Mouse (Mus musculus) G1E (cell line): ENCODE results near the gene Pgap3. TPM values are rescaled to one million over a fixed set of nuclear protein-coding genes. Genes with fewer than 3 reads are reported as not detected.
"Not testable (repeated sequence)": the region's sequence is repeated elsewhere in the genome, so short reads cannot be mapped to it uniquely, and the experiment has no call there.

ENCODE experiments used
- ATAC-seq: 2 replicates; pipeline ENCODE4 v1.8.0; 2016; ENCODE audit warnings: mild to moderate bottlenecking; ENCODE audit not compliant: insufficient number of reproducible peaks, poor library complexity, low FRiP score, severe bottlenecking; ENCODE audit errors: extremely low read depth
- DNase-seq: peaks from one replicate; pipeline ENCODE4 v3.0.0; 2012; ENCODE audit warnings: low spot score
- H3K27me3 ChIP-seq: 2 replicates; pipeline ENCODE4 v1.6.1; 2012; ENCODE audit warnings: mild to moderate bottlenecking, low read length, inconsistent platforms; ENCODE audit not compliant: insufficient read depth
- H3K36me3 ChIP-seq: replicated peaks from 2 replicates; pipeline ENCODE3; 2012; ENCODE audit warnings: mild to moderate bottlenecking, inconsistent platforms
- H3K4me1 ChIP-seq: 2 replicates; pipeline ENCODE4 v1.6.1; 2012; ENCODE audit warnings: low read depth, low read length, inconsistent platforms, mixed read lengths; ENCODE audit not compliant: insufficient read depth
- H3K4me3 ChIP-seq: 2 replicates; pipeline ENCODE4 v1.5.1; 2012; ENCODE audit warnings: low read depth, mild to moderate bottlenecking, inconsistent platforms, low read length, moderate library complexity, mixed read lengths
- H3K9me3 ChIP-seq: replicated peaks from 2 replicates; pipeline ENCODE4 v1.6.1; 2012; ENCODE audit warnings: inconsistent platforms
- CTCF ChIP-seq: IDR thresholded peaks from 2 replicates; pipeline ENCODE4 v1.5.1; 2012; ENCODE audit warnings: low read depth, low read length, inconsistent platforms, mixed read lengths
- GATA1 ChIP-seq: IDR thresholded peaks from 2 replicates; pipeline ENCODE4 v1.6.1; 2012; ENCODE audit warnings: borderline replicate concordance, low read length, inconsistent platforms, mixed read lengths
- GATA2 ChIP-seq: IDR thresholded peaks from 2 replicates; pipeline ENCODE4 v1.6.1; 2012; ENCODE audit warnings: low read depth, low read length, inconsistent platforms, borderline replicate concordance
- POLR2AphosphoS5 ChIP-seq: IDR thresholded peaks from 2 replicates; pipeline ENCODE4 v1.6.1; 2012; ENCODE audit warnings: low read depth, low read length, inconsistent platforms; ENCODE audit not compliant: insufficient replicate concordance
- TAL1 ChIP-seq: conservative IDR thresholded peaks from 2 replicates; pipeline ENCODE4 v1.6.1; 2012; ENCODE audit warnings: low read depth, low read length, inconsistent platforms, mixed read lengths
- polyA plus RNA-seq: library from polyadenylated mRNA; stranded (reverse); fragments of >175 nt; gene quantifications from 2 replicates; pipeline ENCODE4 v1.2.3, GENCODE M21; 2012
- total RNA-seq, 2 experiments: library from RNA; stranded (forward) in 1 of 2; stranded (reverse) in 1 of 2; fragments of 200-1000 nt in 1 of 2; fragments of >200 nt in 1 of 2; fragmentation: Nextera tagmentation in 1 of 2; gene quantifications; 2 replicates each; pipeline ENCODE4 v1.2.3; 2014 to 2017

The Pgap3 gene
- total and polyA plus RNA-seq, 3 experiments = 2.7 to 9.1 (median 7.4) TPM

DNA sequence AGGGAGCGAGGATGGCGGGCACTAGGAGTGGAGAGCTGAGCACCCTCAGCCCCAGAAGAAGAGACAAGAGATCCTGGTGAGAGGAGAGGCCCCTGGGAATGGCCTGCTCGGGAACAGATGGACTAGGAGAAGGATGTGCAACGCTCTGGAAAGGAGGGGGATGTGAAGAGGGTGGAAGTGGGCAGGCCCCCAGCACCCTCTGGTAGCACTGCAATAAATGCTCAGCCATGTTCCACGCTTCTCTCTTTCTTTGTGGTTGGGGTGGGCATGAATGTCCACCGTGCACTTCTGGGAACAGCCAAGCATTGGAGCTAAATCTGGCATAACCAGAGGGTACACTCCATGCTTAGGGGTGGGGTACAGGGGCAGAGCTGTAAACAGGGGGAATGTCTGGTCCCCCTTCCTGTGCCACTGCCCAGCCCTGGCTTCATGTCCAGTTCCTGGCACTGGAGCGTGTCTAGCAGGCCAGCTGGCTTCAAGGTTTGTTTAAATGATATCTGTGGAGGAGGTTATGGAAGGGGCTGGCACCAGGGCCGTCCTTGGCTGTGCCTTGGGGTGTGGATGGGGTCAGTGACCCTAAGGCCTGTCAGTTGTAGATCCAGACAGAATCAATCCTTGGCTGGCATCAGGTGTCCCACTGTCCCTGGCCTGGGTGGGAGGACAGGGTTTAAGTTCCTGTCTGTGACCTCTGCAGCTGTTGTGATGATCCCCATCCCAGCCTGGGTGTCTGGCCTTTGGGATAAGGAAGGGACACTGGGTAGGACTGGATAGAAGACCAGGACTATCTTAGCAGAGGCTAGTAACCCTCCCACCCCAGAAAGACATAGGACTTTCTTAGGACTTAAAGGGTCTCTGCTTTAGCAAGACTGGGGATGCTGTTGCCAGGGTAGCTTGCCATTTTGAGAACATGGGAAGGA, 15.3 kb downstream of the Pgap3 start:
- no peak for TF ChIP-seq TAL1
- TF ChIP-seq GATA1 = no peak
- no peak for TF ChIP-seq CTCF
- no peak for TF ChIP-seq POLR2AphosphoS5
- TF ChIP-seq GATA2 = no peak
- no peak for ATAC-seq
- H3K36me3 ChIP-seq = peaks cover 17% of the 10 kb centered on the region
- no peaks in the 10 kb centered on the region for H3K9me3 ChIP-seq
- peaks cover 51% of the 10 kb centered on the region for H3K27me3 ChIP-seq
- no peak for DNase-seq
- no peak overlapping the region for H3K4me3 ChIP-seq
- peaks cover 8% of the 10 kb centered on the region; the same call in 1 of the 2 replicates for H3K4me1 ChIP-seq

DNA sequence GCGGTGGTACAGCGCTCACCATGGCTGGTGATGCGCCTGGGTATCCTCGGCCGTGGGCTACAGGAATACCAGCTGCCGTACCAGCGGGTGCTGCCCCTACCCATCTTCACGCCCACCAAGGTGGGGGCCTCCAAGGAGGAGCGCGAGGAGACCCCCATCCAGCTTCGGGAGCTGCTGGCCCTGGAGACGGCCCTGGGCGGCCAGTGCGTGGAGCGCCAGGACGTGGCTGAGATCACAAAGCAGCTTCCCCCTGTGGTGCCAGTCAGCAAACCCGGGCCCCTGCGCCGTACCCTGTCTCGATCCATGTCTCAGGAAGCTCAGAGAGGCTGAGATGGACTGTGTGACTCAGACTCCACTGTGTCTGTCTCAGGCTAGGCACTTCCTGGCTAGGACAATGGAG, 16.1 kb downstream of the Pgap3 start:
- DNase-seq = no peak
- peaks cover 51% of the 10 kb centered on the region for H3K27me3 ChIP-seq
- no peaks in the 10 kb centered on the region for H3K9me3 ChIP-seq
- no peak overlapping the region for H3K4me3 ChIP-seq
- ATAC-seq = no peak
- no peak for TF ChIP-seq TAL1
- TF ChIP-seq CTCF = no peak
- no peak for TF ChIP-seq GATA1
- no peak for TF ChIP-seq POLR2AphosphoS5
- no peak for TF ChIP-seq GATA2
- H3K4me1 ChIP-seq = peaks cover 8% of the 10 kb centered on the region; the same call in 1 of the 2 replicates
- H3K36me3 ChIP-seq = peaks cover 25% of the 10 kb centered on the region

DNA sequence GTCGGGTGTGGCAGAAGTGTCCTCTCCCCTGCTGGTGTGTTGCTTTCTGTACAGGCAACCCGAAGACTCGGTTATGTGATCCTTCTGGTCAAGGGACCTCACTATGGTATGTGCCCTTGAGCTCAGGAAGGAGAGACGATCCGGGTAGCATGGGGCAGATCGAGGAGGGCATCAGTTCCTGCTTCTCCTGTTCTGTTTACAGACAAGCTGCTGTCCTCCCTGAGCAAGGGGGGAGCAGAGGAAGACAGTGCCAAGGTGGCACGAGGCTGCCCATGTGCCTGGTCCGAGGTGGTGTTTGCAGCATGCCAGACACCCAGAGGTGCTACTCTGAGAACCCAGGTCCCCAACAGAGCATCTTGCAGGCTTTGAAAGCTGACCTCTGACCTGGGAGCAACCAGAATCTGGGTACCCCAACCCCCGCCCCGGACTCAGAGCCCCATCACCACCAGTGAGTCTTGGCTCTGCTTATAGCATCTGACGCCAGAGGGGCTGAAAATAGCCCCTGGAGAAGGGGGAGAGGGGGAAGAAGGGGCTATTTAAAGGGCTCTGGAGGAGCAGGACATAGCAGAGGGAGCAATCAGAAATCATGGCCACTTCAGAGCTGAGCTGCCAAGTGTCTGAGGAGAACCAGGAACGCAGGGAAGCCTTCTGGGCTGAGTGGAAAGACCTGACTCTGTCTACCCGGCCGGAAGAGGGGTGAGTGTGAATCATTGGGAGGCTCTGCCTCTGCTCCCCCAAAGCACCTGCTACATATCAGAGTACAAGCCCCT, 16.8 kb downstream of the Pgap3 start, which contains the start of gene Tcap:
Tcap (plus strand) TSS at position 551 of the 770 bp plus-strand sequence.
- ATAC-seq (no peak), DNase-seq (no peak)
- Histone ChIP-seq H3K4me3 (no peak within 1 kb of the TSS), H3K36me3 (peaks cover 33% of the 10 kb centered on the region), H3K4me1 (peaks cover 7% of the 10 kb centered on the region; the same call in 1 of the 2 replicates), H3K27me3 (peaks cover 51% of the 10 kb centered on the region), H3K9me3 (no peaks in the 10 kb centered on the region)
- TF ChIP-seq POLR2AphosphoS5 (no peak), CTCF (no peak), GATA1 (no peak)

DNA sequence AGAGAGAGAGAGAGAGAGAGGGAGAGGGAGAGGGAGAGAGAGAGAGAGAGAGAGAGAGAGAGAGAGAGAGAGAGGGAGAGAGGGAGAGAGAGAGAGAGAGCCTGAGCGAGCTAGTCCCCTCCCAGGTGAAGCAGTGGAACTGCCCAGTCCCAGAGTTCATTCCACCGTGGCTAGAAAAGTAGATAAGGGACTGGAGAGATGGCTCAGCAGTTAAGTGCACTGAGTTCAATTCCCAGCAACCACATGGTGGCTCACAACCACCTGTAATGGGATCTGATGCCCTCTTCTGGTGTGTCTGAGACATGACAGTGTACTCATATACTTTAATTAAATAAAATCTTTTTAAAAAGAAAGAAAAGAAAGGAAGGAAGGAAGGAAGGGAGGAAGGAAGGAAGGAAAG, 17.9 kb downstream of the Pgap3 start:
- Histone ChIP-seq H3K27me3 (peaks cover 42% of the 10 kb centered on the region), H3K36me3 (peaks cover 43% of the 10 kb centered on the region)
- not testable (repeated sequence) for DNase-seq, H3K4me1 ChIP-seq, ATAC-seq, H3K9me3 ChIP-seq, H3K4me3 ChIP-seq

DNA sequence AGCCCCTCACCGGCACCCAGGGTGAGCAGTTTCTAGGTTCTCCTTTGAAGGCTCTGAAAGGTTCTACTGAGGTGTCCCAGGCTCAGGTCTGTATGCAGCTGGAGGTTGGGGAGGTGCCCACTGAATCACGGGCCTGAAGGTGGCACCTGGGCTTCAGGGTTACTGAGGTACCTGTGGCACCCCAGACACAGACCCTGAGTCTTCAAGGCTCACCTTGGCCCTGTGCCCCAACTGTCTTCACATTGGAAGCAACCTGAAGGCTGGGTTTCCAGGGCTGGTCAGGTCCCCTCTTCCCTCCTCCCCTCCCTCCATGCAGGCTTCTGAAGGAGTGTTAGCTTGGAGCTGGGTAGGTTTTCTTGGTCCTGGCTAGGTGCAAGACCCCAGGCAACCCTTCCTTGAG, 18.6 kb downstream of the Pgap3 start:
- DNase-seq = no peak
- peaks cover 51% of the 10 kb centered on the region for H3K36me3 ChIP-seq
- peaks cover 36% of the 10 kb centered on the region for H3K27me3 ChIP-seq
- H3K9me3 ChIP-seq = no peaks in the 10 kb centered on the region
- ATAC-seq = no peak
- TF ChIP-seq GATA1 (no peak), POLR2AphosphoS5 (no peak)
- H3K4me3 ChIP-seq = no peak overlapping the region
- H3K4me1 ChIP-seq = peaks cover 4% of the 10 kb centered on the region; the same call in 1 of the 2 replicates

DNA sequence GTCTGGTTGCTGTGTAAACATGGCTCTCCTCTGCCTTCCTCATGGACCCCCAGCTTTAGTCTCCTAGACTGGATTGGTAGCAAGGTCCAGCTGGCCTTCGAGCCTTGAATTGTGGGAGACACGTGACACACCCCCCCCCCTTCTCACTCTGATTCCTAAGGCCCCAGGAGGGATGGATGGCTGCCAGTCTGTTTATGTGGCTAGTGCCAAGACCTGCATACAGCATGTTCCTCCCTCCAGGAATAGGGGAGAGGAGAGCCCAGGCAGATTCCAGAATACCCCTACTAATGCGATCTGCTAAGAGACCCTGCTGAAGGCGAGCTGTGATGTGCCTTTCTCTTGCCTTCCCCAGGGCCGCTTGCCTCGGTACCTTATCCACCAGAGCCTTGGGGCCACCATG, 20.2 kb downstream of the Pgap3 start:
- DNase-seq (no peak), ATAC-seq (no peak)
- H3K4me3 ChIP-seq = no peak overlapping the region
- TF ChIP-seq GATA1 = no peak
- TF ChIP-seq POLR2AphosphoS5 = no peak
- TF ChIP-seq TAL1 = no peak
- no peak for TF ChIP-seq CTCF
- TF ChIP-seq GATA2 = no peak
- peaks cover 66% of the 10 kb centered on the region for H3K36me3 ChIP-seq
- no peaks in the 10 kb centered on the region for H3K9me3 ChIP-seq
- no peaks in the 10 kb centered on the region for H3K4me1 ChIP-seq
- H3K27me3 ChIP-seq = peaks cover 21% of the 10 kb centered on the region
